Comparison of ENCODE assay signal across 11 mouse cellular contexts in genomic region chr13:44715187-44715885, GRCm38 (mm10). TPM values are rescaled to one million over a fixed set of nuclear protein-coding genes. Genes with fewer than 3 reads are reported as not detected.
DNase-seq lines count a peak whose midpoint lies in the region; ATAC-seq and TF ChIP-seq lines count a peak whose summit lies in the region.
"Had no signal": no experiment of that assay in that cellular context is flagged by ENCODE, and none has a peak within 500 bp of the region (broad histone marks: within the 10 kb centered on the region; RNA-seq: fewer than 3 reads in every experiment).

No protein-coding gene starts in this region.

- no peak overlapping the region; the same call in 1 of the 2 replicates for H3K9ac ChIP-seq in ES-E14 (ENCODE audit: insufficient read depth, low read depth, low read length, poor library complexity, severe bottlenecking)
- no peak overlapping the region for H3K9ac ChIP-seq in hindbrain, embryonic 16.5 days (ENCODE audit: low read depth, low read length)
- H3K9ac ChIP-seq: liver, embryonic 12.5 days had no signal

- ATAC-seq in hindbrain, embryonic 16.5 days: no peak
- ATAC-seq: activated CD4-positive, CD25-positive, alpha-beta regulatory T cell, adult 4 months; inflammation-experienced regulatory T-cells, adult 6 months; liver, embryonic 12.5 days had no signal

- H3K27me3 ChIP-seq in forebrain, embryonic 10.5 days (ENCODE audit: poor library complexity, severe bottlenecking): no peaks in the 10 kb centered on the region
- no peaks in the 10 kb centered on the region for H3K27me3 ChIP-seq in hindbrain, embryonic 16.5 days (replicated peaks; ENCODE audit: control insufficient read depth, insufficient read depth, low read length)
- H3K27me3 ChIP-seq: liver, embryonic 12.5 days had no signal

- 25% methylated on average over 10 of the region's 10 CpGs for WGBS in forebrain, embryonic 10.5 days
- WGBS in hindbrain, embryonic 16.5 days: 16% methylated on average over 10 of the region's 10 CpGs

- in situ Hi-C loops in ES-E14 (cut with MboI; ENCODE audit: low sequenced_read_pairs in 2 of 2, unreplicated experiment in 2 of 2): no loop called here

- H3K4me2 ChIP-seq in hindbrain, embryonic 16.5 days (ENCODE audit: low read length): 0 out of 2 replicates have a peak overlapping the region, but pooled peaks have one; percentile 2
- H3K4me2 ChIP-seq: liver, embryonic 12.5 days had no signal

- peaks cover 12 to 21% of the 10 kb centered on the region in 2 experiments for H3K4me1 ChIP-seq in ES-E14 (ENCODE audit: control insufficient read depth in 2 of 2, insufficient read depth in 2 of 2, low read length in 2 of 2, poor library complexity in 1 of 2)
- H3K4me1 ChIP-seq in forebrain, embryonic 10.5 days: peaks cover 31% of the 10 kb centered on the region
- no peaks in the 10 kb centered on the region for H3K4me1 ChIP-seq in hindbrain, embryonic 16.5 days (ENCODE audit: control insufficient read depth, insufficient read depth, low read depth, low read length)

- peak; percentile 43 to 62 for DNase-seq in kidney, postnatal 4 days
- DNase-seq in kidney, adult 11 months: no peak
- no peak for DNase-seq in ES-E14 (ENCODE audit: low read depth, low spot score)
- peak; percentile 52 for DNase-seq in forebrain, embryonic 10.5 days (ENCODE audit: extremely low spot score, low spot score)
- DNase-seq in lung, postnatal 14 days: no peak
- no peak for DNase-seq in frontal cortex, postnatal 14 days (ENCODE audit: low spot score in 2 of 2)
- no peak for DNase-seq in adrenal gland, postnatal 4 days (ENCODE audit: low spot score in 2 of 2)

- no peaks in the 10 kb centered on the region for H3K9me3 ChIP-seq in ES-E14 (ENCODE audit: control insufficient read depth, insufficient read depth, low read depth, low read length)
- H3K9me3 ChIP-seq in forebrain, embryonic 10.5 days: no peaks in the 10 kb centered on the region
- no peaks in the 10 kb centered on the region for H3K9me3 ChIP-seq in hindbrain, embryonic 16.5 days (ENCODE audit: control insufficient read depth, low read length)
- H3K9me3 ChIP-seq: liver, embryonic 12.5 days had no signal

- peak overlapping the region in 1 of 2 experiments; percentile 25; a peak in 3 of 4 replicates for H3K4me3 ChIP-seq in ES-E14 (ENCODE audit: insufficient read depth in 1 of 2, low read depth in 1 of 2, low read length in 2 of 2, poor library complexity in 1 of 2, severe bottlenecking in 1 of 2)
- H3K4me3 ChIP-seq in forebrain, embryonic 10.5 days: peak overlapping the region; percentile 5; the same call in 1 of the 2 replicates
- H3K4me3 ChIP-seq in hindbrain, embryonic 16.5 days (ENCODE audit: low read length): no peak overlapping the region
- H3K4me3 ChIP-seq: liver, embryonic 12.5 days had no signal

- no peaks in the 10 kb centered on the region for H3K36me3 ChIP-seq in ES-E14 (ENCODE audit: control insufficient read depth, insufficient read depth, low read length, poor library complexity, severe bottlenecking)
- H3K36me3 ChIP-seq in forebrain, embryonic 10.5 days (replicated peaks): no peaks in the 10 kb centered on the region
- no peaks in the 10 kb centered on the region for H3K36me3 ChIP-seq in hindbrain, embryonic 16.5 days (ENCODE audit: control insufficient read depth, insufficient read depth, low read length)
- H3K36me3 ChIP-seq: liver, embryonic 12.5 days had no signal

- peak overlapping the region; percentile 81; the same call in 1 of the 2 replicates for H3K27ac ChIP-seq in ES-E14 (ENCODE audit: insufficient read depth, low read depth, low read length, poor library complexity, severe bottlenecking)
- 0 out of 2 replicates have a peak overlapping the region, but pooled peaks have one; percentile 30 for H3K27ac ChIP-seq in forebrain, embryonic 10.5 days
- H3K27ac ChIP-seq in hindbrain, embryonic 16.5 days (ENCODE audit: low read depth, low read length): no peak overlapping the region
- H3K27ac ChIP-seq: liver, embryonic 12.5 days had no signal

TF ChIP-seq in ES-E14, 5 proteins besides CTCF, POLR2A, EP300 and RAD21:
- TF ChIP-seq MAFK (IDR thresholded peaks at IDR 0.05; ENCODE audit: insufficient read depth, low read depth, low read length) (no peak), ZNF384 (IDR thresholded peaks at IDR 0.05; ENCODE audit: low read depth, low read length) (0 out of 2 replicates have a peak, but pooled peaks have one; percentile 31)

RNA-seq across cellular contexts. Expression of gene Jarid2, which starts 13.9 kb away (rescaled TPM):
- 190 and 195 TPM in 2 replicates for total RNA-seq in ES-E14 (2012; rRNA removed)
- 65.0 and 71.0 TPM in 2 replicates for polyA plus RNA-seq in forebrain, embryonic 10.5 days (2016; fragmentation: Nextera tagmentation; extraction: Ambion mirVana)
- 28.6 and 33.8 TPM in 2 replicates for polyA plus RNA-seq in hindbrain, embryonic 16.5 days (2015; fragmentation: Nextera tagmentation; extraction: Ambion mirVana)
- total RNA-seq in adrenal gland, postnatal 4 days (2021): 10 to 100 TPM; 63.5 to 72.7 TPM

Comparison
In these comparisons a context has a peak if more than half of its experiments do, and no peak if none do; other contexts are left out.
1. DNase-seq: peak in kidney, postnatal 4 days (2 of 2) and forebrain, embryonic 10.5 days (single experiment); none in kidney, adult 11 months (single experiment), ES-E14 (single experiment), lung, postnatal 14 days (single experiment), frontal cortex, postnatal 14 days (0 of 2) and adrenal gland, postnatal 4 days (0 of 2).